Mouse (Mus musculus): ENCODE results near the gene Hhipl2. TPM values are rescaled to one million over a fixed set of nuclear protein-coding genes. Genes with fewer than 3 reads are reported as not detected.
"Not testable (repeated sequence)": the region's sequence is repeated elsewhere in the genome, so short reads cannot be mapped to it uniquely, and the experiment has no call there.

Hhipl2 gene
- polyA plus RNA-seq, 2 experiments: 0.79 TPM; not detected in 1

- no peak for TF ChIP-seq CTCF (IDR thresholded peaks at IDR 0.05; ENCODE audit: low read depth)
- TF ChIP-seq EP300 (IDR thresholded peaks at IDR 0.05; ENCODE audit: low read depth): peak; percentile 25; the same call in 1 of the 2 replicates
- no peaks in the 10 kb centered on the region; the same call in 1 of the 2 replicates for H3K27me3 ChIP-seq (ENCODE audit: control insufficient read depth, insufficient read depth, low read length)
- DNase-seq (ENCODE audit: low read depth in 3 of 3, low spot score in 3 of 3) (peak in 2 of 3 experiments; percentile 26 to 28), ATAC-seq (ENCODE audit: insufficient read depth) (peak; percentile 75)
- H3K4me3 ChIP-seq (ENCODE audit: insufficient read depth in 1 of 2, low read depth in 2 of 2, low read length in 2 of 2): no peak overlapping the region
- H3K27ac ChIP-seq: no peak overlapping the region
- no peak overlapping the region for H3K9ac ChIP-seq (replicated peaks)
- no peaks in the 10 kb centered on the region; the same call in 1 of the 2 replicates for H3K9me3 ChIP-seq (ENCODE audit: control insufficient read depth, low read length)
- H3K36me3 ChIP-seq (replicated peaks; ENCODE audit: control insufficient read depth, insufficient read depth, low read depth): no peaks in the 10 kb centered on the region
- WGBS (ENCODE audit: insufficient replicate concordance): 35% methylated on average over 10 of the region's 10 CpGs
- H3K4me2 ChIP-seq (ENCODE audit: low read depth): no peak overlapping the region
- H3K4me1 ChIP-seq (replicated peaks; ENCODE audit: control insufficient read depth in 2 of 2, insufficient read depth in 2 of 2, low read length in 1 of 2): peaks cover 0 to 5% of the 10 kb centered on the region in 2 experiments; a peak in 2 of 4 replicates
Measured at GRCm38 (mm10) chr1:183378321-183378941, 39.6 kb upstream of the Hhipl2 start.

DNA sequence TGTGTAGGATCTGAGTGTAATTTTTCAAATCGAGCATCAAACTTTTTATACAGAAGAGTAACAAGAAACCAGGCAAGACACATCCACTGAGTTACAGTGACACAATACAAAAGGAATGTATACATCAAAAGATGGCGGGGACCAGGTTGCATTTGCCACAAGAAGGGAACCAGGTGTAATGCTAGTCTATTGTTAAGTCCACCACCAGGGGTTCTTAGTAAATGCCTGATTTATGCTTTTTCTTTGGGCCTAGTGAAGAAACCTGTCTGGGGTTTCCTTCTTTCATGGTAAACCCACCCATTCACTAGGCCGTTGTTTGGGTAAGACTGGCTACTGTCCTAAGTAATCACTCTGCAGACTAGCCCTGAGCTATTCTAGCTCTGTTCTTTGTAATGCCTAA is 38.6 kb upstream of the Hhipl2 start:
- DNase-seq (ENCODE audit: low read depth in 3 of 3, low spot score in 3 of 3); H3K27ac ChIP-seq; H3K4me2 ChIP-seq (ENCODE audit: low read depth); H3K27me3 ChIP-seq (ENCODE audit: control insufficient read depth, insufficient read depth, low read length); H3K4me3 ChIP-seq (ENCODE audit: insufficient read depth in 1 of 2, low read depth in 2 of 2, low read length in 2 of 2); H3K9me3 ChIP-seq (ENCODE audit: control insufficient read depth, low read length); ATAC-seq (ENCODE audit: insufficient read depth); H3K9ac ChIP-seq (replicated peaks); H3K4me1 ChIP-seq (replicated peaks; ENCODE audit: control insufficient read depth in 2 of 2, insufficient read depth in 2 of 2, low read length in 1 of 2); H3K36me3 ChIP-seq (replicated peaks; ENCODE audit: control insufficient read depth, insufficient read depth, low read depth): not testable (repeated sequence)
- 76% methylated on average over 3 of the region's 3 CpGs for WGBS (ENCODE audit: insufficient replicate concordance)

GRCm38 (mm10) chr1:183381816-183382215 is 36.2 kb upstream of the Hhipl2 start:
- Histone ChIP-seq H3K9ac (replicated peaks) (no peak overlapping the region), H3K4me3 (ENCODE audit: insufficient read depth in 1 of 2, low read depth in 2 of 2, low read length in 2 of 2) (no peak overlapping the region), H3K4me2 (ENCODE audit: low read depth) (no peak overlapping the region), H3K27me3 (ENCODE audit: control insufficient read depth, insufficient read depth, low read length) (no peaks in the 10 kb centered on the region; the same call in 1 of the 2 replicates), H3K4me1 (replicated peaks; ENCODE audit: control insufficient read depth in 2 of 2, insufficient read depth in 2 of 2, low read length in 1 of 2) (peaks cover 0 to 5% of the 10 kb centered on the region in 2 experiments; a peak in 2 of 4 replicates), H3K27ac (no peak overlapping the region), H3K36me3 (replicated peaks; ENCODE audit: control insufficient read depth, insufficient read depth, low read depth) (no peaks in the 10 kb centered on the region), H3K9me3 (ENCODE audit: control insufficient read depth, low read length) (no peaks in the 10 kb centered on the region)
- no peak for DNase-seq (ENCODE audit: low read depth in 3 of 3, low spot score in 3 of 3)
- TF ChIP-seq CTCF (IDR thresholded peaks at IDR 0.05; ENCODE audit: low read depth): no peak
- no peak for TF ChIP-seq EP300 (IDR thresholded peaks at IDR 0.05; ENCODE audit: low read depth)
- no peak for ATAC-seq (ENCODE audit: insufficient read depth)
- 57% methylated on average over 5 of the region's 5 CpGs for whole genome bisulfite sequencing (ENCODE audit: insufficient replicate concordance)

- no peaks in the 10 kb centered on the region for H3K9me3 ChIP-seq (ENCODE audit: control insufficient read depth, low read length)
- no peak overlapping the region for H3K4me2 ChIP-seq (ENCODE audit: low read depth)
- DNase-seq (ENCODE audit: low read depth in 3 of 3, low spot score in 3 of 3) (no peak), ATAC-seq (ENCODE audit: insufficient read depth) (no peak)
- H3K27me3 ChIP-seq (ENCODE audit: control insufficient read depth, insufficient read depth, low read length): no peaks in the 10 kb centered on the region; the same call in 1 of the 2 replicates
- no peak for TF ChIP-seq CTCF (IDR thresholded peaks at IDR 0.05; ENCODE audit: low read depth)
- no peak for TF ChIP-seq EP300 (IDR thresholded peaks at IDR 0.05; ENCODE audit: low read depth)
- no peaks in the 10 kb centered on the region for H3K36me3 ChIP-seq (replicated peaks; ENCODE audit: control insufficient read depth, insufficient read depth, low read depth)
- H3K4me3 ChIP-seq (ENCODE audit: insufficient read depth in 1 of 2, low read depth in 2 of 2, low read length in 2 of 2): no peak overlapping the region
- 53% methylated on average over 2 of the region's 2 CpGs for WGBS (ENCODE audit: insufficient replicate concordance)
- peaks cover 0 to 5% of the 10 kb centered on the region in 2 experiments; a peak in 2 of 4 replicates for H3K4me1 ChIP-seq (replicated peaks; ENCODE audit: control insufficient read depth in 2 of 2, insufficient read depth in 2 of 2, low read length in 1 of 2)
- H3K9ac ChIP-seq (replicated peaks): no peak overlapping the region
- H3K27ac ChIP-seq: no peak overlapping the region
Measured at GRCm38 (mm10) chr1:183382621-183383020, 35.4 kb upstream of the Hhipl2 start.

- H3K27ac ChIP-seq; H3K36me3 ChIP-seq (replicated peaks; ENCODE audit: control insufficient read depth, insufficient read depth, low read depth); H3K9ac ChIP-seq (replicated peaks); H3K4me2 ChIP-seq (ENCODE audit: low read depth); DNase-seq (ENCODE audit: low read depth in 3 of 3, low spot score in 3 of 3); H3K4me1 ChIP-seq (replicated peaks; ENCODE audit: control insufficient read depth in 2 of 2, insufficient read depth in 2 of 2, low read length in 1 of 2); H3K9me3 ChIP-seq (ENCODE audit: control insufficient read depth, low read length); H3K4me3 ChIP-seq (ENCODE audit: insufficient read depth in 1 of 2, low read depth in 2 of 2, low read length in 2 of 2); H3K27me3 ChIP-seq (ENCODE audit: control insufficient read depth, insufficient read depth, low read length); ATAC-seq (ENCODE audit: insufficient read depth): not testable (repeated sequence)
- 71% methylated on average over 3 of the region's 3 CpGs for WGBS (ENCODE audit: insufficient replicate concordance)
Measured at GRCm38 (mm10) chr1:183387421-183387820, 30.6 kb upstream of the Hhipl2 start.
